Mouse (Mus musculus): ENCODE measurements around the gene Cul1. TPM values are rescaled to one million over a fixed set of nuclear protein-coding genes. Genes with fewer than 3 reads are reported as not detected.

Gene Cul1
- total RNA-seq, 1 experiment from 2014 or later, result 113 TPM

DNA sequence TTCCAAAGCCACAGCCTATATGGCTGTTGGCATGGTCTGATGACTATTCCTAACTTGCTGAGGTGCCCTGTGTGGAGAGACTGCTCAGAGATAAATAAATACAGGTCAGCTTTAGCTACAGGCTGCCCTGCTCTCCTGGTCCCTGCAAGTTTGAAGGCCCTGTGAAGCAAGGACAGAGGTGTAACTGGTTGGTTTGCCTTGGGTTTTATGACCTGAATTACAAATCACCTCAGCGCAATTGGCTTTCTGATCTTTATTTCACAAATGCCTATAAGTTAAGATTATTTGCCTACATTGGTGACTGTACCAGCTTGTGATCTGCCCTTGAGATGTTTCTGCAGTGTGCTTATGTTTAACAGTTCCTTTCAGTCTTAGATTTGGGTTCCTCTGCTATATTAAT is 28.8 kb downstream of the Cul1 start:
- DNase-seq, result no peak

DNA sequence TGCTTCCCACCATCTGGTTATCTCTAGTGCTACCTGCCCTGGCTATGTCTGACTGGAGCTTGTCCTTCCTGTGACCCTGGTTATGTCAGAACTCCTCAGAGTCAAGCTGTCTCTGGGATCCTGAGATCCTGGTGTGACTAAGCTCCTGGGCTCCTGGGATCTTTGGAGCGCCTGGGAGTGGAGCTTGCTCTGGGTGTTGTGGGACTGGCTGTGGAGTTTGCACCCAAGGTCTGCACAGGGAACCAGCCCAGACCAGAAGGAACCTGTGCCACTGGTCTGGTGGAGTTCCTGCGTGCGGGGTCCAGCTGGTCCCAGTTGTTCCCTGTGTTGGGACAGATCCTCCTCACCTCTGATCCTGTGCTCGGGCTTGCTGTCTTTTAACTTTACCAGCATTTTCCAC is 41.4 kb downstream of the Cul1 start:
- DNase-seq, result no peak

DNA sequence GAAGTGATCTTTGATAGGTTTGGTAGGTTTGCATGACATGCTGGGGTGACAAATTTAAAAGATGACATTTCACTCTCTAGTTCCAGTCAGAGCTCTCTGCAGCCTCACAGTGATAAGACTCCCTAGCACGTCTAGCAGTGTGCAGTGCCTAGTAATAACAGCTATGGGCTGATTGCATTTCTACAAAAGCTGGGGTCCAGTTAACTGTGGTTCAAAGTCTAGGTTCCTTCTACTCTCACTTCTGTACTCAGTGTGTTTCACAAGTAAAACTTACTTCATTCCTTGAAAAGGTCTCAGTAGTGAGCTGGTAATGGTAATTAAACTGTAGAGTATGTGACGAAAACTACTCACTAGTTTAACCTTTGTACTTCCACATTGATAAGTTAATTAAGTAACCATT is 66.8 kb downstream of the Cul1 start:
- DNase-seq, result no peak

DNA sequence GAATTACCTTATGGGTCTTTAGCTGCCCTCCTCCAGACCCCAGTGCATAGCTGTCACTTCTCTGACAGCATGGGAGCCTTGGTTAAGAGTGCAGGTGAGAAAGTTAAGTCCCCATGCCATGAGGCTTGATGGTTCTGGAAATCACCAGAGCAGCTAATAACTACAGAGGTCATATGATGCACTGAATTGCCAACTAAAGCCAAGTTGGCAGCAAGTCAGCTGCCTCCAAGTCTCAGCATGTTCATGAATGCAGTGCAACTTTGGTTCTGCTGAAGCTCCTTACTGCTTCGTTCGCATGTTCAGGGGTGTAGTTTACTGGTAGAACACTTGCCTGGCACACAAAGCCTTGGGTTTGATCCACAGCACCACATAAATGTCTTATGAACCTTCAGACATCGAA is 69.2 kb downstream of the Cul1 start:
- no peak for DNase-seq

DNA sequence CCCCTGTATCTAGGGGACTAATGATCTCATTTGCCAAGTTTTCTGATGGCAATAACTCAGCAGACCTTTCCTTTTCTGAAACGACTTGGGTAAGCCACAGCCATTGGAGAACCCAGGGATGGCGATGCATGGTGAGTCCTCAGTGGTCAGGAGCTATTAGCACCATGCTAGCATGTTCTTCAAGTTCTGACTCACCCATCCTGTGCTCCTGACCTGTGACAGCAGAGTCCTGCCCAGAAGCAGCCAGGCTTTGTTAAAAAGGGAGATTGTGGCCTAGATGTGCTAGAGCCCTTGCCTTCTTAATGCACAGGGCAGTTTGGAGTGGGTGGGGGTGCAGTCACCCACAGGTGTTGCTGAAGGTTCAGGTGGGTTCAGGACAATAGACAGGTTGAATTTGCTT is 71.8 kb downstream of the Cul1 start:
- DNase-seq, result no peak

DNA sequence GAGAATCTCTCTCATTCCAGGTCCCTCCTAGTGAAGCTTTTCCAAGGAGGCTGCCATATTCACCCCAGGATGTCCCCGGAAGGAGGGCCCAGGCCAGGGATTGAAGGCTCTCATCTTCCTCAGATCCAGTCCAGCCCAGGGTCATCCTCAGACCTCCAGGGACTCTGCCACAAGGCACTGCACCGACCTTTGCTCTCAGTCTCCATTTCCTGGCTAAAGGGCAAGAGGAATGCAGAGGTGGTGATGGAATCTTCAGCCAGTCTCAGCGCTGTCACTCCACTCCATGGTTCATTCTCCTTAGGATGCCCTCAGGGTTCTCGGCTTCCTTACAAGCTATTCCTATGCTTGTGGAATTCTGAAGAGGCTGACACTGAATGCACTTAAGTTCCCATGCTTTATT is 73.2 kb downstream of the Cul1 start:
- DNase-seq, result no peak

DNA sequence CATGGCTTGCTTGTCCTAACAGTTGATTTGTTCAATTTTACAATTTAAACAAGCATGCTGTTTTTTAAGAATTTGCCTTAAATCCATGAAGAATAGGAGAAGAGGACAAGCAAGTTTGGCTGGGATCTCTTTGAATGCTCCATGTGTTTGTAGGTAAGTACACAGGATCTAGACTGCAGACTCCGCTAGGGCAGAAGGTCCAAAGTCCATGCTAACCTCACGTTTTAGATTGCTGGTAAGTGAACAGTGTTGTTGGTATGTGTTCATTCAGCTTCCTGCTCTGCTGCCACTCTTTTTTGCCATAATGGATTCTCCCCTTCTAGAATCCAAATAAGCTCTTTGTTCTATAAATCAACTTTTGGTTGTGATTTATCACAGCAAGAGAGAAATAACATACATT is 73.9 kb downstream of the Cul1 start:
- no peak for DNase-seq

DNA sequence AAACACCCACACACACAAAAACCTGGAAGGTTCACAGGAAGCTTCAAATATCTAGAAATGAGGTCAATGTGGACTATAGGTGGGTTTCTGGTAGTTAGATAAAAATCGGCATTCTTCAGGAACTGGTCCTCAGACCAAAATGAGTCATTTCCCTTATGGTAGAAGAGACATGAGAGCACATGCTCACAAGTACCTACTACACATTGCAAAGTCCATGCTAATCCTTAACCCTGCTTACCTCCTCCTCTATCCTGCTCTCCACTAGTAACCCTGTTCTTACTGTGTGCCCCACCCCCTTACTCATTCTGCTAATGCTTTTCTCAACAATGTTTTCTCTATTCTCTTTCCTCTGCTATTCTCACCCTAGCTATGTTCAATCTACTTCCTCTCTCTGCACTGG is 74.5 kb downstream of the Cul1 start:
- DNase-seq, result no peak

DNA sequence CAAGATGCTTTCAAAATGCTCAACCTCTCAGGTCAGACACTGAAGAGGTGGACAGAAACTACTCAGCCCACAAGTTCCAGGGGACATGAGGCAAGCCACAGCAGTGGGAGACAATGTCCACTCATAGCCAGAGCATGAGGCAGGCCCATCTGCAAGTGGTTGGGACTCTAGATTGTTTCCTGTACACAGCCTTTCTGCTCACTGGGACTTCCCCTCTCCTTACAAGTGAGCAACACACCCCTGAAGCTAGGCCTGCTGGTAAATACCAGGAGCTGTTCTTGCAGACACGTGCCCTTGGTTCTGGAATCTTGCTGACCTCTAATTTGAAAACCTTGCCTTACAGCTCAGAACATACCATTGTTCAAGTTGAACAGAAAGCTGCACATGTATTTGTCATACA is 79.3 kb downstream of the Cul1 start:
- DNase-seq, result no peak

DNA sequence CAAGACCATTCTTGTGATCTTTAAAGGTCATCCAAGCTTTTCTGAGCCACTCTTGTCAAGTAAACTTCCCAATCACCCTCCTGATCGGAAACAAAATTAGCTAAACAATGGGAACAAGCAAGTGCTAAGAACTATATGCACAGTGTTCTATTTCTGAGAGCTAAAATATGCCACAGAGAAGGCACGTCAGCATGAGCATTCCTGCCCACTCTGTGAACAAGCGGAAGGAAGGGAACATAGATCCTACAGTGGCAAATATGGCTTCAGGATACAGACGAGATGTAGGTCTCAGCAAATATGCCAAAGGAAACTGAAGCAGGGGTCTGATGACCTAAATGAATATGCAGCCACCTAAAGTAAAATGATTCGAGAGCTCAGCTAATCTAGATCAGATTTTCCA is 82.1 kb downstream of the Cul1 start:
- no peak for DNase-seq

DNA sequence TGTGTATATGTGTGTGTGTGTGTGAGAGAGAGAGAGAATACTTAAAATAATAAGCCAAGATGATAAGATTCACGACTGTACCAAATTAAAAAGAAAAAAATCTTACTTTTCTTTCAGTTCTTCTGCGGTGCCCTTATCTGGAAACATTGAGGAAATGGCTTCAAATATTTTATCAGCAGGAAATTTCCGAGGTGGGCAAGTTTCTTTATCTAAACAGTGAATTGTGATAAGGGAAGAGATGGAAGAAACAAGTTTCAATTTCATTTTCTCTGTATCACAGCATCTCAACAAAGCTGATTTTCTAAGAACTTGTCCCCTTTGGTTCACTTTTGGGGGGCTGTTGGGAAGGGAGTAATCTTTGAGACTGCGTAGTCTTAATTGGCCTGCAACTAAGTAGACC is 99.1 kb downstream of the Cul1 start:
- DNase-seq, result no peak

DNA sequence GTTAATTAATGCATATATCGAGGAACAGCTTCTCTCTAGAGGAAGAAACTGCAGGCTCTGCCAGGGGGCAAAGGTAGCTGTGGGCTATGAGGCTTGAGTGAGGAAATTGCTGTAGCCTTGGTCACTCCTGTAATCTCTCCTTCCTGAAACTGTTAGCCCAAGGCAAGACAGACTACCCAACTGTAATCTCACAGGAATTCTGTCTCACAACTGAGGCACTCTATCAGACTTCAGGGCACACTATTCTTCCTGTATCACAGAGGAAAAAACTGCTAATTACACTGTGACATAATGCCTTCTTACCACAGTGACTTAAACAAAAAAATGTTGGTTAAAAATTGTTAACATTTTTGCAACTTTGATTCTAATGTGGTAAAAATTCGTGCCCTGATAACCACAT is 106.1 kb downstream of the Cul1 start:
- no peak for DNase-seq

DNA sequence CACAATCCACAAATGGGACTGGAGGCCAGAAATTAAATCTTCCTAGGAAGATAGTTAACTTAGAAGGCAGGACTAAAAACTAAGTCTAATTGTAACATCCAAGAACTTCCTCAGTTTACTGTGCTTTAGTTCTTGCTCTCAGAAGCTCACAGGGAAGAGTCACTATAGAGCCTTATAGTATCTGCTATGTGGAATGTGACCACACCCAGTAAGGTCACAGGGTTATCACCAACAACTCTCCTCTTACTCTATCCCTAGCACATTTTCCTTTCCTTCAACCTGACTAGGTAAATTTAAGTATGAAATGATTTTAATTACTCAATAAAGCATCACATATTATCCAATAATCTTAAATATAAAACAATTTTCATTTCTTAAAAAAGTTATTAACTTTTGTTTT is 107.2 kb downstream of the Cul1 start:
- DNase-seq, result no peak

DNA sequence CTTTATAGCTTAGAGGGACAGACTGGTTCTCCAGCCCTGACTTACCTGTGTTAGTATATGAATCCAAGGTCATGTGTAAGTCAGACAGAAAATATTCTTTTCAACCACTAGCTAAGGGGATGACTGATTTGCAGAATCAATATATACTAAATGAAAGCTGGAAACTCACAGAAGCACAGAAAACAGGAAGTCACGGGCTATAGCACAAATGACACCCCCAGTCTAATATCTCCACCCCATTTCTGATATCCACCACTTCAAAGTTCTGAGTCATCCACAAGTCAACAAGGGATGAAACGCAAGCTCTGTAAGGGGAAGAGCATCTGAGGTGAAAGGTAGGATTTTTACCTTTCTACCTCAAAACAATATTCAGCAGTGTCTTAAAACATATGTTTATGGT is 107.6 kb downstream of the Cul1 start:
- DNase-seq, result no peak

DNA sequence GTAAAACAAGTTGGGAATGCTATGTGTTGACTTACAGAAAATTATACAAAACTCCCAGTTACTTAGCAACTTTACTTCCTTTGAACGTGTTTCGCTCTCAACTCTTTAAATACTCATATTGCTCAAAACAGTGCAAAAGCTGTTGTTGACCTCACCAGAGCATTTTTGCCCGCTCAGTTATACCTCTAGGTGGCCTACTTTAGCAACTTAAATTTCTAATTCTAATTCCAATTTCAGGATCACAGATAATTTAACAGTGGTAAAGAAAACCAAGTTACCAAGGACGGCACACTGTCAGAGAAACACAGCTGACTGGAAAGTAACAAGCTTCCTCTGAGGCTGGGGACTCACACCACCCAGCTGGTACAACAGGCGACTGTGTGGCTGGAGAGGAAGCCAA is 108.2 kb downstream of the Cul1 start:
- DNase-seq, result no peak

DNA sequence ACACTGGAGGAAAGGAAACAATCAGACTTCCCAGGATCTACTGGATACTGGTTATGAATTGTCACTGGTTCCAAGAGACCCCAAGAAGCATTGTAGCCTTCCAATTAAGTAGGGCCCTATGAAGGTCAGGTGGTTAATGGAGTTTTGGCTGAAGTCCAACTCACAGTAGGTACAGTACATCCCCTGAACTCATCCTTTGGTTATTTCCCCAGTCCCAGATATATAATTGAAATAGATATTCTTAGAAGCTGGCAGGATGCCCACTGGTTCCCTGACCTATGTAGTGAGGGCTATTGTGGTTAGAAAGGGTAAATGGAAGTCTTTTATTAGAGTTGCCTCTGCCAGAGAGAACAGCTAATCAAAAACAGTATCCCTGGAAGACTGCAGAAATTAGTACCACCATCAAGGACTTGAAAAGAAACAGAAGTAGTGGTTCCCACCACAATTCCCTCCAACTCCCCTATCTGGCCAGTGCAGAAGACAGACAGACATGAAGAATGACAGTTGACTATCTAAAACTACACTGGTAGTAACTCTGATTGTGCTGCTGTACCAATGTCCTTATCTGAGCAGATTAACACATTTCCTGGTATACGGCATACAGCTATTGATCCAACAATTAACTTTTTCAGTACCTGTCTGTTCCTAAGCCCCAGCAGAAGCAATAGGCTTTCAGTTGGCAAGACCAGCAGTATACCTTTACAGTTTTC is 112.3 kb downstream of the Cul1 start:
- no peak for DNase-seq

DNA sequence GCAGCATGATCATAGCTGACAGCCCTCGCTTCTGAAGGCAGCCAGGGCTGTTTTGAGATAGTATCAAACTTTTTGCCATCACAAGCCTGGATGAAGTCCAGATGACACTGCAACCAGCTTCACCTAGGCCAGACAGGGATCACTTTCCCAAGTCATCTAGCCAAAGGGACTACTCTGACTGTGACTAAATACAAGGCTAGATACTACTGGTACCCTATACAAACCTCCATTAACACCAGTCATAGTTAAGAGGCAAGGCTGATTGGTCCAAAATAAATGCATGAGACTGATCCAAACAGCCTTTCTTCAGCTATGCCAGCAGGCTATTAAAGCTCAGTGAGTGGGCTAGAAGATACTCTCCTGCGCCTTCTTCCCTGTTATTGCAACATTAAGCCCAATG is 119.7 kb downstream of the Cul1 start:
- DNase-seq, result no peak

Other genes starting within 250 kb of the Cul1 start
- 27.0 and 29.9 TPM in 2 replicates for gene Ezh2, start 141.9 kb downstream of the Cul1 start, total RNA-seq (2021)

Measured in adrenal gland, postnatal 25 days (tissue).